Mouse (Mus musculus) erythroblast, embryonic 14.5 days (primary cell): ENCODE measurements around the gene Trnau1ap.

Source experiments
- GATA1 ChIP-seq: IDR thresholded peaks from 2 replicates; pipeline ENCODE4 v1.6.1; 2012; ENCODE audit warnings: low read length, inconsistent platforms, mixed read lengths
- TAL1 ChIP-seq: IDR thresholded peaks from 3 replicates; pipeline ENCODE4 v1.6.1; 2012; ENCODE audit warnings: low read length, inconsistent platforms, mixed read lengths

- TF ChIP-seq TAL1 (no peak), GATA1 (no peak)
Observed at GRCm38 (mm10) chr4:132329835-132330354, 557 bp upstream of the Trnau1ap start.
